Mouse (Mus musculus) embryonic facial prominence, embryonic 13.5 days (tissue): ENCODE measurements around the gene Sema4b. TPM values are rescaled to one million over a fixed set of nuclear protein-coding genes. Genes with fewer than 3 reads are reported as not detected.

Experiments
- ATAC-seq: fragments of 200-750 bp; cut with Nextera tagmentation; 2 replicates; pipeline ENCODE4 v1.8.0; 2017; ENCODE audit warnings: low read depth; ENCODE audit not compliant: insufficient number of reproducible peaks, insufficient read depth, low FRiP score, low TSS enrichment
- H3K27ac ChIP-seq: fragments of 300-500 bp; sonication (generic); 2 replicates; pipeline ENCODE4 v1.5.1; 2015; ENCODE audit warnings: moderate library complexity, mild to moderate bottlenecking, inconsistent platforms
- H3K27me3 ChIP-seq: fragments of 300-500 bp; sonication (generic); 2 replicates; pipeline ENCODE4 v1.6.1; 2015; ENCODE audit warnings: mild to moderate bottlenecking, inconsistent platforms
- H3K36me3 ChIP-seq: fragments of 300-500 bp; sonication (generic); 2 replicates; pipeline ENCODE4 v1.6.1; 2015; ENCODE audit warnings: mild to moderate bottlenecking, inconsistent platforms
- H3K4me1 ChIP-seq: fragments of 300-500 bp; sonication (generic); 2 replicates; pipeline ENCODE4 v1.6.1; 2015; ENCODE audit warnings: inconsistent platforms
- H3K4me2 ChIP-seq: fragments of 300-500 bp; sonication (generic); 2 replicates; pipeline ENCODE4 v1.6.1; 2015; ENCODE audit warnings: moderate library complexity, mild to moderate bottlenecking, inconsistent platforms
- H3K4me3 ChIP-seq: fragments of 300-500 bp; sonication (generic); 2 replicates; pipeline ENCODE4 v1.5.1; 2015; ENCODE audit warnings: mild to moderate bottlenecking, inconsistent platforms
- H3K9ac ChIP-seq: fragments of 300-500 bp; sonication (generic); 2 replicates; pipeline ENCODE4 v1.6.1; 2015; ENCODE audit warnings: mild to moderate bottlenecking, inconsistent platforms
- H3K9me3 ChIP-seq: fragments of 300-500 bp; sonication (generic); 2 replicates; pipeline ENCODE4 v1.6.1; 2016; ENCODE audit warnings: inconsistent platforms
- WGBS: fragments of 180-500 bp; shearing (Covaris S2); methylation state at CpG from one replicate; pipeline ENCODE4 v1.1.7; 2015; ENCODE audit warnings: mixed read lengths; 5-methylcytosine and 5-hydroxymethylcytosine counted together
- polyA plus RNA-seq: library from polyadenylated mRNA; unstranded; fragments of >200 nt; fragmentation: Nextera tagmentation; extraction: Ambion mirVana; gene quantifications from 2 replicates; pipeline ENCODE4 v1.2.1, GENCODE M21; 2015

Gene Sema4b
- polyA plus RNA-seq, 1 experiment from 2014 or later = 19.8 TPM

DNA sequence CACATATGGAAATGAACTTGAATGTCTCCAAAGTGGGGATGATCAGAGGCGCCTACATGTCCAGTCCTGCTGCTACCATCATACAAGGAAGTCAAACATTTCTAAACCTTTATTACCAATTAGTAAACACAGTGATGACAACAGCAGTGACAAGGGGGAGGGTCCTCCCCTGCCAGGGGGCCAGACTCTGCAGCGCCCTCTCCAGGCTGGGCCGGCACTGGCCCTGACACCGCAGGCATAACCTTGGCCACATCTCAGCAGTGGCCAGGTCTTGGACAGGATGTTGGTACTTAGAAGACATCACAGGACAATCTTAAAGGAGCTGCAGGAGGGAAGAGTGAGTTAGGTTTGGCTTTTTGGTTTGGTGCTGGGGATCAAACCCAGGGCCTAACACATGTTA, 40.4 kb downstream of the Sema4b start:
- Histone ChIP-seq H3K36me3 (peaks cover 58% of the 10 kb centered on the region), H3K4me2 (no peak overlapping the region), H3K9ac (no peak overlapping the region), H3K27me3 (0 out of 2 replicates have a peak, but pooled peaks cover 4% of the 10 kb centered on the region), H3K4me1 (peaks cover 9% of the 10 kb centered on the region), H3K4me3 (no peak overlapping the region), H3K9me3 (no peaks in the 10 kb centered on the region), H3K27ac (no peak overlapping the region)
- no peak for ATAC-seq
- WGBS = 93% methylated on average over 4 of the region's 4 CpGs

DNA sequence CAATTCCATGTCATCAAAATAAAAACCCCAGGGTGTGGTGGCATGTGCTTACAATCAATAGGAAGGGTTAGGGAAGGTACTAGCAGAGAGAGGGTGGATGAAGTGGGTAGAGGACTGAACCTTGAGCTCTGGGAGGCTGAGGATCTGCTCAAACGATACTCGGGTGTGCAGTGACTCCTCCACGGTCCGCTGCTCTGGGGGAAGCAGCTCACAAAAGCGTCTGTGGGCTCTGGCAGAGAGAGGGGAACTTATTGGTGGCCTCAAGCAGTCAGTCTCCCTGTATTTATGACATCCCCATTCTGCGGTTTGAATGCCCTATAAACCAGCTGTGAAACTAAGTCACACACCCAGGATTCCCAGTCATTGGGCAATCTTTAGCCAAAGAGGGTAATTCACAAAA, 43.6 kb downstream of the Sema4b start:
- Histone ChIP-seq H3K36me3 (peaks cover 32% of the 10 kb centered on the region), H3K9ac (no peak overlapping the region), H3K9me3 (no peaks in the 10 kb centered on the region), H3K4me3 (no peak overlapping the region), H3K4me1 (peaks cover 21% of the 10 kb centered on the region), H3K27me3 (0 out of 2 replicates have a peak, but pooled peaks cover 4% of the 10 kb centered on the region), H3K4me2 (no peak overlapping the region), H3K27ac (no peak overlapping the region)
- WGBS = 77% methylated on average over 6 of the region's 6 CpGs
- no peak for ATAC-seq

DNA sequence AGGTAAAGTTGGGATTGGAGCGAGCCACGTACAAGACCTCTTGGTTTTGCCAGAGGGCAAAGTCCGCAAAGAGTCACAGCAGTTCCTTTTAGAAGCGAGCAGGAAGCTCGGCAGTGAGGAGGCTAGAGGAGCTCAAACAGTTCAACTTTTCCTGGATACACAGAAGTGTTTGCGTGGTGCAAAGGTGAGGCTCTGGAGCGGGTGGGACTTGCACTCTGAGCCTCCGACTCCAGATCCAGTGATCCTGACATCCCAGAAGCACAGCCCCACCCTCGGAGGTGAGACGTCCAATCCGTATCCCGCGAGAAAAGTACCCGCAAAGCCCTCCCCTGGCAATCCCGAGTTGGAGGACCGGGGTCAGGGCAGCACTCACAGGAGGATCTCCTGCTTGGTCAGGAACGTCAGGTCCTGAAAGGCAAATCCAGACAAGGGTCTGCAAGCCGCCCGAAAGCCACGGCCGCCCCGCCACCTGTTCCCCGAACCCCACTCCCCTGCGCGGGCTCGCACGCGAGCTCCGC, 45.4 kb downstream of the Sema4b start:
- H3K27me3 ChIP-seq = 0 out of 2 replicates have a peak, but pooled peaks cover 4% of the 10 kb centered on the region
- H3K4me1 ChIP-seq = peaks cover 25% of the 10 kb centered on the region
- no peaks in the 10 kb centered on the region for H3K9me3 ChIP-seq
- ATAC-seq = peak; percentile 37; the same call in 1 of the 2 replicates
- peak overlapping the region; percentile 83 for H3K9ac ChIP-seq
- WGBS = 2% methylated on average over 29 of the region's 29 CpGs
- peaks cover 15% of the 10 kb centered on the region for H3K36me3 ChIP-seq
- H3K4me3 ChIP-seq = peak overlapping the region; percentile 72
- peak overlapping the region; percentile 24; the same call in 1 of the 2 replicates for H3K27ac ChIP-seq
- peak overlapping the region; percentile 87 for H3K4me2 ChIP-seq

DNA sequence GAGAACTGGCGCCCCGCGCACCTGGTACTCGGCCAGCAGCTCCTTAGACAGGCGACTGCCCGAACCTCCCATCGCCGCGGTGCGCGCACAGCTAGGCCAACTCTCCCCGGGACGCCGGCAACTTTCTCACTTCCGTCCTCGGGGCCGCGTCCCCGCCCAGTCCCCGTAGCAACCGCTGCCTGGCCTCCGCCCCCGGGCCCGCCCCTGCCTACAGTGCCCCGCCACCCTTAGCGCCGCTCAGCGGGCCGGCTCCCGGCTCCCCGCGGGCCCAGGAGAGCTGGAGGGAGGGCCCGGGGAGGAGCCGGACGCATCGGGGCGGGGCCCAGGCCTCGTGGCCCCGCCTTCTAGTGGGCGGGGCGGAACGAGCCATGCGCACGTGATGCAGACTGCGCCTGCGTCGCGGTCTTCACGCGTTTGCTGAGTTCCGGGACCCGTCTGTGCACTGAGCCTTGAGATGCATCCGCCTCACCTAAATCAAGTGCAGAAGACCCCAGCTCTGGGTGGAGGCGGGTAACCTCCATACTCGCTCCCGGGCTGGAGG, 45.9 kb downstream of the Sema4b start, which contains the start of the genes Cib1 and Gdpgp1:
Gene Cib1 (minus strand): TSS at position 325 of the 541 bp plus-strand sequence.
Gene Gdpgp1 (plus strand): TSS at position 377 of the 541 bp plus-strand sequence.
- Histone ChIP-seq H3K9ac (peak within 1 kb of the TSS; percentile 83), H3K27me3 (0 out of 2 replicates have a peak, but pooled peaks cover 4% of the 10 kb centered on the region), H3K4me1 (peaks cover 25% of the 10 kb centered on the region), H3K4me3 (peak within 1 kb of the TSS; percentile 72), H3K4me2 (peak within 1 kb of the TSS; percentile 87), H3K27ac (peak within 1 kb of the TSS; percentile 63), H3K36me3 (peaks cover 10% of the 10 kb centered on the region), H3K9me3 (no peaks in the 10 kb centered on the region)
- WGBS = under 1% methylated on average over 56 of the region's 56 CpGs
- ATAC-seq = peak; percentile 97

DNA sequence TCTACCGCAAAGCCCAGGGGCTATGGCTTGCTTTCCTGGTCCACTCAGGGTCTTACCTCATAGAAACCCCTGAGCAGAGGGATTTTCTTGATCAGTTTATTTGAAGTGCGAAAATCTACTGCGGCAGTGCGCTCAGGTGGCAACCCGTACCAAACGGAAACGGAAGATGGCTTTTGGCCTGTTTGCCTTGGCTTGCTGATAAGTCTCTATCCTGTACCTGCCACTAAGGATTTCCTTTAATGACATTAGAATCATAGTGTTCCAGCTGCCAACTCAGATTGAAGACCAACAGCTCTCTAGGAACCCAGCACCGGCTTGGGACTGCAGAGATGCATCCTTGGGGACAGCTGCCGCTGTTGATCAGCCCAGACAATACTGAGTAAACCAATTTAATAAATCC, 47.2 kb downstream of the Sema4b start:
- Histone ChIP-seq H3K4me3 (peak overlapping the region; percentile 72; the same call in 1 of the 2 replicates), H3K27me3 (0 out of 2 replicates have a peak, but pooled peaks cover 4% of the 10 kb centered on the region), H3K4me1 (peaks cover 25% of the 10 kb centered on the region), H3K9ac (peak overlapping the region; percentile 22; the same call in 1 of the 2 replicates), H3K9me3 (no peaks in the 10 kb centered on the region), H3K4me2 (peak overlapping the region; percentile 87), H3K36me3 (peaks cover 8% of the 10 kb centered on the region), H3K27ac (no peak overlapping the region)
- WGBS = 77% methylated on average over 9 of the region's 9 CpGs
- no peak for ATAC-seq

DNA sequence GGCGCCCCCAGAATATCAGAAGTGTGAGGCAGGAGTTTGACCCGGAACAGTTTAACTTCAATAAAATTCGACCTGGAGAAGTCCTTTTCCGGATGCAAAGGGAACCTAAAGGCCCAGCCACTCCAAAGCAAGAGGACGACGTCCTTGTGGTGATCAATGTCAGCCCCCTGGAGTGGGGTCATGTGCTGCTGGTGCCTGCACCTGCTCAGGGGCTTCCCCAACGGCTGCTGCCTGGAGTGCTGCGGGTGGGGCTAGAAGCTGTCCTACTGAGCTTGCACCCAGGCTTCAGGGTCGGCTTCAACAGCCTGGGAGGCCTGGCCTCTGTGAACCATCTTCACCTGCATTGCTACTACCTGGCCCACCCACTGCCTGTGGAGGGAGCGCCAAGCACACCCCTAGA, 51.9 kb downstream of the Sema4b start:
- no peaks in the 10 kb centered on the region for H3K9me3 ChIP-seq
- no peak overlapping the region for H3K4me2 ChIP-seq
- H3K27me3 ChIP-seq = no peaks in the 10 kb centered on the region
- H3K9ac ChIP-seq = no peak overlapping the region
- H3K36me3 ChIP-seq = peaks cover 30% of the 10 kb centered on the region
- H3K4me1 ChIP-seq = peaks cover 13% of the 10 kb centered on the region
- no peak overlapping the region for H3K4me3 ChIP-seq
- H3K27ac ChIP-seq = no peak overlapping the region
- ATAC-seq = no peak
- 89% methylated on average over 10 of the region's 10 CpGs for WGBS

DNA sequence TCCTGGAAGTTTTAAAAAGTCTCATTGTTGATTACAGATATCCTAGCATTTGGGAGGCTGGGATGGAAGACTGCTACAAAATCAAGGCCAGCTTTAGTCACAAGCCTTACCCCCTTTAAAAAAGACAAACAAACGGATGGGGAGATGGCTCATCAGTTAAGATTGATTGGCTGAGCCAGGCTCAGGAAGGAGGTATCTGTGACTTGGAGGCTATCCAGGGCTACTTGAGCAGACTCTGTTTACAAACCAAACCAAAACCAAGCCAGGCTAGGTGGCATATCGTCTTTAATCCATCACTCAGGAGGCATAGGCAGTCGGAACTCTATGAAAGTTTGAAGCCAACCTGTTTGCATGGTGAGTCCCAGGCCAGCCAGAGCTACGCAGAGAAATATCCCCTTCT, 55.0 kb downstream of the Sema4b start:
- H3K4me3 ChIP-seq = no peak overlapping the region
- H3K4me1 ChIP-seq = no peaks in the 10 kb centered on the region
- no peak for ATAC-seq
- H3K4me2 ChIP-seq = no peak overlapping the region
- H3K36me3 ChIP-seq = peaks cover 30% of the 10 kb centered on the region
- no peak overlapping the region for H3K9ac ChIP-seq
- no peaks in the 10 kb centered on the region for H3K27me3 ChIP-seq
- H3K27ac ChIP-seq = no peak overlapping the region
- H3K9me3 ChIP-seq = peaks cover 3% of the 10 kb centered on the region; the same call in 1 of the 2 replicates
- WGBS = 84% methylated on average over 4 of the region's 4 CpGs

DNA sequence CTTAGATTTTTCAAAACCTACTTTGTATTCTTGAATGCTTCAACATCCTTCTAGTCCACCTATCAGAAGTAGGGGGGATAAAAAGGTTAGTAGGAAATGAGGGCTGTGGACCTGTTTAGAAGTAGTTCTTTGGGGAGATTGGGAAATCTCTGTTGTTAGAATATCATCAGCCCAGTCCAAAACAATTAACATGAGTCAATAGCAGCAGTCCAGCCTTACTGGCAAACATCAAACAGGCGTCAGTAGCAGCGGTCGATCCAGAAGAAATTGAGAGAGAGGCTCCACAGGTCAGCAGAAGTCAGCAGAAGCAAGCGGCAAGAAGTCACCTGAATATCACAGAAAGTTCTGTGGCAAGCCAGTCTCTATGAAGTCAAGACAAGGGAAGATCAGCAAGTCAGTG, 58.2 kb downstream of the Sema4b start:
- Histone ChIP-seq H3K36me3 (peaks cover 14% of the 10 kb centered on the region), H3K9ac (no peak overlapping the region), H3K4me3 (no peak overlapping the region), H3K4me1 (no peaks in the 10 kb centered on the region), H3K9me3 (peaks cover 3% of the 10 kb centered on the region; the same call in 1 of the 2 replicates), H3K27me3 (no peaks in the 10 kb centered on the region), H3K4me2 (no peak overlapping the region), H3K27ac (no peak overlapping the region)
- ATAC-seq = no peak
- 91% methylated on average over 4 of the region's 4 CpGs for WGBS

DNA sequence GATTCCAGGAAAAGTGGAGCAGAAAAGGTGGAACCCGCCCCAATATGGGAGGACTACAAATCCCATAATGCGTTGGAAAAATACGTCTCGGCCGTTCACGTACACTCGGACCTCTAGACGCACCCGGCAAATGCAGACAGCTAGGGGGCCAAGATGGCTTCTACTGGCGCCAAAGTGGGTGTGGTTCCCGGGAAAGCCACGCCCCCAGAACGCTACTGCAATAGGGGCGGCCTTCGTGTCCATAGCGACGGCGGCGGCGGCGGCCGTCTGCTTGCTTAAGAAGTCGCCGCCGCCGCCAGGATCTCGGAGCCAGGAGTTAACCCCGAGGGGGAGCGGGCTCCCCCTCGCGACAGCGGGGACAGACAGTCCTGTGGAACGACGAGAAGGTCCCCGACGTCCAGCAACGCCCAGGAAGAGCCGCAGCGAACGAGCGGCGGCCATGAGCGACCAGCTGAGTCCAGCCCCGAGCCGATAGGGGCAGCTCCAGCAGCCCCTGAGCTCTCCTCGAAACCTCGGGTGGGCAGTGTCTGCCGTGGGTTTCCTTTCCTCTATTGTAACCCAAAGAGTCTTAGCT, 59.6 kb downstream of the Sema4b start, which contains the start of gene Ttll13:
Gene Ttll13 (plus strand): TSS at position 229 of the 574 bp plus-strand sequence.
- peak; percentile 94 for ATAC-seq
- peak within 1 kb of the TSS; percentile 60 for H3K27ac ChIP-seq
- WGBS = under 1% methylated on average over 48 of the region's 48 CpGs

DNA sequence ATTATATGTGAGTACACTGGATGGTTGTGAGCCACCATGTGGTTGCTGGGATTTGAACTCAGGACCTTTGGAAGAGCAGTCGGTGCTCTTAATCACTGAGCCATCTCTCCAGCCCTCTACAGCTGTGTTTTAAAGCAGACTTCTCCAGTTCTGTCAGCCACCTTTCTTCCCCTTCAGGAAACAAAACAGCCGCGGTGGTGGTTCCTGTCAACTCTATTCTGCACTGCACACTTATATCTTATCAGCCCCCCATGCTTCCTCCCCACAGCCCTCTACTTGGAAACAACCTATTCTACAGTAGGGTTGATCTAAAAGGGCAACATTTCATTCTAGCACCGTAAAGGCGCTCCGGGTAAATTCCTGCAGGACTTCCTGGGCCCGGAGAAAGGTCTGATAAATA, 60.2 kb downstream of the Sema4b start:
- Histone ChIP-seq H3K36me3 (no peaks in the 10 kb centered on the region; the same call in 1 of the 2 replicates), H3K9me3 (peaks cover 3% of the 10 kb centered on the region; the same call in 1 of the 2 replicates), H3K9ac (peak overlapping the region; percentile 78; the same call in 1 of the 2 replicates), H3K27me3 (no peaks in the 10 kb centered on the region), H3K4me1 (no peaks in the 10 kb centered on the region), H3K4me3 (peak overlapping the region; percentile 65), H3K4me2 (peak overlapping the region; percentile 66), H3K27ac (no peak overlapping the region)
- ATAC-seq = no peak
- 66% methylated on average over 7 of the region's 7 CpGs for WGBS

More for the DNA sequence above, 59.6 kb downstream of the Sema4b start, which contains the start of gene Ttll13:
- Histone ChIP-seq H3K4me3 (peak within 1 kb of the TSS; percentile 65), H3K36me3 (peaks cover 5% of the 10 kb centered on the region; the same call in 1 of the 2 replicates), H3K9ac (peak within 1 kb of the TSS; percentile 78), H3K9me3 (peaks cover 3% of the 10 kb centered on the region; the same call in 1 of the 2 replicates), H3K27me3 (no peaks in the 10 kb centered on the region), H3K4me2 (peak within 1 kb of the TSS; percentile 66), H3K4me1 (no peaks in the 10 kb centered on the region)

DNA sequence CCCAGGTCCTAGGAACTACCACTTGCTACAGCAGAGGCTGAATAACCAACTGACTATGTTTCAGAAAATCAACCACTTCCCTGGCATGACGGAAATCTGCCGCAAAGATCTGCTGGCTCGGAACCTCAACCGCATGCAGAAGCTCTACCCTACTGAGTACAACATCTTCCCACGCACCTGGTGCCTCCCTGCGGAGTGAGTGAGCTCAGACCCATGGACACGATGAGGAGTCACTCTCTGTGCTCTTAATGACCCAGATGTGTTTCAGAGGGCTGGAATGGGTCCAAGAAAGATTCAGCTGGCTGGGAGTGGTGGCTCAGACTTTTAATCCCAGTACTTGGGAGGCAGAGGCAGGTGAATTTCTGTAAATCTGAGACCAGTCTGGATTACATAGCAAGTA, 65.8 kb downstream of the Sema4b start:
- H3K4me1 ChIP-seq = no peaks in the 10 kb centered on the region
- H3K9me3 ChIP-seq = no peaks in the 10 kb centered on the region
- no peaks in the 10 kb centered on the region for H3K36me3 ChIP-seq
- ATAC-seq = no peak
- no peak overlapping the region for H3K4me3 ChIP-seq
- H3K27me3 ChIP-seq = peaks cover 21% of the 10 kb centered on the region
- H3K27ac ChIP-seq = no peak overlapping the region
- no peak overlapping the region for H3K9ac ChIP-seq
- WGBS = 84% methylated on average over 7 of the region's 7 CpGs
- no peak overlapping the region for H3K4me2 ChIP-seq
